Mouse (Mus musculus): ENCODE results near the gene Tmppe.

DNA sequence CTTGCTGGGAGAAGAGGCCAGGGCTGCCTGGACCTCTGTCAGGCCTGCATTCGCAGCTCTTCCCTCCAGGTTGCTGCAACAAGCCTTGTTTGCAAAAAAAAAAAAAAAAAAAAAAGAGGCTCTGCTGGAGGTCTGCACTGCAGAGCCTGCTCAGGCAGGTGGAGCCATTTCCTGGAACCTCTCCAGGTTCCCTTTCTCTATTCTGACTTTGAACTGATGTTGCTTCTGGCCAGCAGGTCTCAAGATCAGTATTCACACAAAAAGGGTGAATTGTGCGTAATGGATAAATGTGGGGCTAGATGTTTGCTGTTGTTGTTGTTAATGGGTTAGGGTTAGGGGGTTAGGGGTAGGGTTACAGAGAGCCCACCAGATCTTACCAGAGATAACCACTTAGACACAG lies 34.8 kb downstream of the Tmppe start:
- TF ChIP-seq POLR2A (IDR thresholded peaks at IDR 0.05; ENCODE audit: extremely low read depth, insufficient read depth, low read length) (no peak), CTCF (IDR thresholded peaks at IDR 0.05; ENCODE audit: extremely low read depth, insufficient read depth, low read length) (no peak)

All from cortical plate, adult 2 months (tissue).